Mouse (Mus musculus): ENCODE data around the gene Serpina16. TPM values are rescaled to one million over a fixed set of nuclear protein-coding genes. Genes with fewer than 3 reads are reported as not detected.

The Serpina16 gene
- total RNA-seq (2023): not detected

DNA sequence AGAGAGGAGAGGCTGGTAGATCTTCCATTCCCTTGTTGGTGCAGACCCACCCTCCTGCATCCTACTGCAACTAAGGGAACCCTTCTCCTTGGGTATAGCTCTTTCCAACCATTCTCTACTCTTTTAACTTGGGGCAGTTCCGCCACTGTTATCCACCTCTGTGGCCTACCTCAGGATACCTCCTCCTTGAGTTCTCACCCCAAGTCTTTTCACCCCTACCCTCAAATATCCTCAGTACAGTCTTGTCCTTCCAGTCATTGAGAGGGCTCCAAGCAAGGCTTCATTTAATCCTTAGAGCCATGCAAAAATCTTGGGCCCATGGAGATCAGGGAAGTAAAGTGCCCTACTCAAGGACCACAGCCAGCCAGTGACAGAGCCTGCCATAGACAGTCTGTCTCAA is at the start of gene Serpina16:
Gene Serpina16 (minus strand): TSS at position 101 of the 400 bp plus-strand sequence.

DNA sequence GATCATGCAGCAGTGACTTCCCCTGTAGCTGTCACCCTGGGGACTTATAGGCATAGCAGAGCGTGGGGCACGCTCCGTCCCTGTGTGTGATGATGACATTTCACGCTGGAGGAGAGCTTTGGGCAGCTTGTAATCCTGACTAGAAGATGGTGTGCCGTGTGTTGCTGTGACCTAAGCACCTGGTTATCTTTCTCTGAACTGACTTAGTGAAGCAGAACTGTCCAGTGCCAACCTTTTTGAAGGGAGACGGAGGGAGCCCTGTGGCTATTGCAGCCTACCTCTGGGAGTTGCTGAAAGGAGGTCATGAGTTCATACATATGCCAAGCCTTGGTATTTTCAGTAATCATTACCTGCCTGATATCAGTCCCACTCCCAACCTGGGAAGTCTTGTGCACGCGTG is 19.5 kb upstream of the Serpina16 start, which contains the start of gene Serpina1f:
Gene Serpina1f (minus strand): TSS at position 101 of the 400 bp plus-strand sequence.

DNA sequence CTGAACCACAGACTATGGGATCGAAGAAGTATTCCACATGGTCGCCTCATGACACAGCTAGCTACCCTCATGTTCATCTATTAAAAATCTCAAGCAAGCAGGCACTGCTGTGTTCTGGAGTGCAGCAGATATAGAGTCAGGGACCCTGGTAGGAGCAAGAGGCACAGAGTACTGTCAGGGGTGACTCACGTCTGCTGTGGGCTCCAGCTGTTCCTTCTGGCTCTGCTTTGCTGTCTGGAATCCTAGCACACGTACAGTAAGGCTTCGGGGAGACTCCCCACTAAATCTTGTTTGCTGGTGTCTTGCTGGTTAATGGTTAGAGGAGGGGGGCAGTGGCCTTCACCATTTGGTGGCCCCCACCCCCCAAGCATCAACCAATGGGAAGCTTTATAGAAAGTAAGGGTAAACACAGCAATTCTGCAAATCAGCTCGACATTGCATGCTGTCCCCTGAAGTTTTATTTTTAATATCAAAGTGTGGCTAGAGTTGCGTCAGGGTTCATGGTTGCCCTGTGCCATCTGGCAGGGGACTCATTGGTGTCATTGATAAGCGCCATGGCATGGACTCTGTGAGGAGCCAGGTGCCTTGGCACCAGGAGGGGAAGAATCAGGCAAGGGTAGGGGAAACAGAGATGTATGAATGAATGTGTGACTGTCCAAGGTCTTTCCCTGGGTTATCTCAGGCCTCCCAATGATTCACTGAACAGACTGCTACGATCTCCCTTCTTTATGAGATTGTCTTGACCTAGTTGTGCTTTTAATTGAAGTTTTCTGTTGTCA is 18.9 kb downstream of the Serpina16 start, which contains the start of gene Serpina6:
Gene Serpina6 (minus strand): TSS at position 365 of the 779 bp plus-strand sequence.

DNA sequence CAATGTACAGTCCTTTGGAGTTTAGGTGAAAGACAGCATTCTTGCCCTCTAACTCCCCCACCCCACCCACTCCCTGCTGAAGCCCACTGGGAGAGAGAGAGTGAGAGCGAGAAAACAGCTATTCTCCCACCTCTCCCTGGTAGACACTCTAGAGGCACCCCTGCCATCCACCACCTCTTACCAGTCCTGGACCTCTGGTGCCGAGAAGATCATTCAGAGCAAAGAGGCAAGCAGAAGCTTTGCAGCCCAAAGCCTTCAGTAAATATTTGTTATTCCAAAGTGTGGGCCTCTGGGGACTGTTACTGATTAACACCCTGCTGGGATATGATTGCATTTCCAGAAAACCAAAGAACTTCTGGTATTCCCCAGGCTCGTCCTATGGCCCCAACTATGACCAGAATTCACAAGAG is 44.7 kb downstream of the Serpina16 start, which contains the start of gene Serpina10:
Gene Serpina10 (minus strand): TSS at position 242 of the 410 bp plus-strand sequence.

Other genes starting within 250 kb of the Serpina16 start
- 125 TPM for gene Ifi27, start 241.9 kb downstream of the Serpina16 start, total RNA-seq (2023)
- 214 TPM for gene Ifi27l2a, start 232.5 kb downstream of the Serpina16 start, total RNA-seq (2023)
- not detected for gene Ifi27l2b, start 218.9 kb downstream of the Serpina16 start, total RNA-seq (2023)
- not detected for gene Ppp4r4, start 143.9 kb downstream of the Serpina16 start, total RNA-seq (2023)
- gene Serpina10, start 44.7 kb downstream of the Serpina16 start, total RNA-seq (2023): not detected
- gene Serpina6, start 18.9 kb downstream of the Serpina16 start, total RNA-seq (2023): not detected
- not detected for gene Serpina1f, start 19.4 kb upstream of the Serpina16 start, total RNA-seq (2023)
- not detected for gene Serpina1d, start 97.5 kb upstream of the Serpina16 start, total RNA-seq (2023)
- gene Serpina1b, start 154.2 kb upstream of the Serpina16 start, total RNA-seq (2023): not detected
- not detected for gene Serpina1a, start 187.4 kb upstream of the Serpina16 start, total RNA-seq (2023)
- gene Serpina1c, start 228.7 kb upstream of the Serpina16 start, total RNA-seq (2023): not detected